ENCODE assay signal across 8 mouse cellular contexts in the genomic region with DNA sequence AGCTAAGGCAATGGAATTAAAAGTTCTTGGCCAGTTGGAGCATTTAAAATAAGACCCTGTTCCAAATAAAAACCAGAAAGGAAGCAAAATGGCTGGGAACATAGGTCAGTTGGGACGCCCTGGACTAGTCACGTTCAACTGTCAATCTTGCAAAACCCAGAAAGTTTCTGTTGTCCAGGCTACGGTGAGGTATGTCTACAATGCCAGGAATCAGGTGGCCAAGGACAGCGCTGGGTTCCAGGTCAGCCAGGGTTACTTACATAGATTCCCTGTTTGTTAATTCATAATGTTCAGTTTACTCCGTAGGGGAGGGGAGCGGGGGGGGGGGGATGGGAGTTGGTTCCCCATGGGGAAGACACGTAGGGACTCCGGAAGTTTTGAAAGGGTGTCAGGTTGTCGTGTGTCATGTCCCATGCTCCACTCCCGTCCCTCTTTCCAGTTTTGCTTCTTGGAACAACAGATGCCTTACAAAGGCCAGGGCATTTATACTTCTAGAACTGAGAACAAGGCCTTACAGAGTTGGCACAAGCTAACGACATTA. TPM values are rescaled to one million over a fixed set of nuclear protein-coding genes. Genes with fewer than 3 reads are reported as not detected.
DNase-seq lines count a peak whose midpoint lies in the region; ATAC-seq and TF ChIP-seq lines count a peak whose summit lies in the region.

No protein-coding gene starts in this region.

- peak overlapping the region; percentile 74 for H3K4me3 ChIP-seq in lung, embryonic 15.5 days
- peak overlapping the region; percentile 78 for H3K4me3 ChIP-seq in embryonic facial prominence, embryonic 13.5 days
- peak overlapping the region; percentile 91 for H3K4me3 ChIP-seq in limb, embryonic 14.5 days (replicated peaks; ENCODE audit: low read length)
- H3K4me3 ChIP-seq in small intestine, adult 2 months (ENCODE audit: low read depth, low read length) = no peak overlapping the region

- peak overlapping the region; percentile 77 for H3K4me2 ChIP-seq in lung, embryonic 15.5 days
- peak overlapping the region; percentile 75 for H3K4me2 ChIP-seq in embryonic facial prominence, embryonic 13.5 days
- peak overlapping the region; percentile 75 for H3K4me2 ChIP-seq in limb, embryonic 14.5 days (replicated peaks; ENCODE audit: low read depth, low read length, severe bottlenecking)

- H3K36me3 ChIP-seq in lung, embryonic 15.5 days = no peaks in the 10 kb centered on the region
- 0 out of 2 replicates have a peak, but pooled peaks cover 3% of the 10 kb centered on the region for H3K36me3 ChIP-seq in embryonic facial prominence, embryonic 13.5 days
- H3K36me3 ChIP-seq in limb, embryonic 14.5 days (ENCODE audit: control insufficient read depth, insufficient read depth, low read length) = no peaks in the 10 kb centered on the region
- H3K36me3 ChIP-seq in small intestine, adult 2 months (ENCODE audit: control insufficient read depth, insufficient read depth, low read length) = no peaks in the 10 kb centered on the region

- TF ChIP-seq POLR2A in limb, embryonic 14.5 days (IDR thresholded peaks at IDR 0.05; ENCODE audit: borderline replicate concordance, extremely low read depth, insufficient read depth, insufficient read length) = no peak
- no peak for TF ChIP-seq POLR2A in small intestine, adult 2 months (IDR thresholded peaks at IDR 0.05; ENCODE audit: low read depth, low read length)

- peak overlapping the region; percentile 87; the same call in 1 of the 2 replicates for H3K27ac ChIP-seq in lung, embryonic 15.5 days
- peak overlapping the region; percentile 88 for H3K27ac ChIP-seq in embryonic facial prominence, embryonic 13.5 days
- H3K27ac ChIP-seq in limb, embryonic 14.5 days (replicated peaks; ENCODE audit: low read depth, low read length) = no peak overlapping the region
- peak overlapping the region; percentile 20 for H3K27ac ChIP-seq in small intestine, adult 2 months (ENCODE audit: insufficient read depth, low read depth, low read length)

- no peak for TF ChIP-seq CTCF in small intestine, adult 2 months (IDR thresholded peaks at IDR 0.05; ENCODE audit: extremely low read depth, insufficient read length, insufficient replicate concordance, low read depth, low read length)

- no peaks in the 10 kb centered on the region for H3K27me3 ChIP-seq in lung, embryonic 15.5 days
- H3K27me3 ChIP-seq in embryonic facial prominence, embryonic 13.5 days = no peaks in the 10 kb centered on the region
- H3K27me3 ChIP-seq in limb, embryonic 14.5 days (ENCODE audit: control insufficient read depth, insufficient read depth, low read length) = no peaks in the 10 kb centered on the region
- H3K27me3 ChIP-seq in small intestine, adult 2 months (ENCODE audit: control insufficient read depth, insufficient read depth, low read length) = no peaks in the 10 kb centered on the region

- ATAC-seq in lung, embryonic 15.5 days (ENCODE audit: borderline replicate concordance, extremely low read depth, low FRiP score, low TSS enrichment) = 0 out of 2 replicates have a peak, but pooled peaks have one; percentile 3
- no peak for ATAC-seq in embryonic facial prominence, embryonic 13.5 days (ENCODE audit: insufficient number of reproducible peaks, insufficient read depth, low FRiP score, low TSS enrichment, low read depth)
- ATAC-seq in limb, embryonic 14.5 days (ENCODE audit: low FRiP score, low read depth) = no peak

- WGBS in lung, embryonic 15.5 days = 27% methylated on average over 11 of the region's 11 CpGs
- 26% methylated on average over 11 of the region's 11 CpGs for WGBS in embryonic facial prominence, embryonic 13.5 days
- 37% methylated on average over 11 of the region's 11 CpGs for WGBS in limb, embryonic 14.5 days
- 17% methylated on average over 11 of the region's 11 CpGs for WGBS in small intestine, adult 2 months

- H3K4me1 ChIP-seq in lung, embryonic 15.5 days = peaks cover 9% of the 10 kb centered on the region; the same call in 1 of the 2 replicates
- H3K4me1 ChIP-seq in embryonic facial prominence, embryonic 13.5 days = peaks cover 9% of the 10 kb centered on the region
- H3K4me1 ChIP-seq in limb, embryonic 14.5 days (ENCODE audit: control insufficient read depth, insufficient read depth, low read length) = peaks cover 11% of the 10 kb centered on the region
- peaks cover 9% of the 10 kb centered on the region; the same call in 1 of the 2 replicates for H3K4me1 ChIP-seq in small intestine, adult 2 months (ENCODE audit: control insufficient read depth, insufficient read depth, insufficient read length, low read length)

- no peaks in the 10 kb centered on the region for H3K9me3 ChIP-seq in lung, embryonic 15.5 days
- H3K9me3 ChIP-seq in embryonic facial prominence, embryonic 13.5 days = no peaks in the 10 kb centered on the region
- H3K9me3 ChIP-seq in limb, embryonic 14.5 days (ENCODE audit: control insufficient read depth, low read length) = no peaks in the 10 kb centered on the region

- no peak for DNase-seq in lung, postnatal 4 days
- no peak for DNase-seq in limb, embryonic 14.5 days (ENCODE audit: low spot score)
- DNase-seq in urinary bladder, postnatal 14 days (ENCODE audit: low spot score) = no peak
- no peak for DNase-seq in urinary bladder, postnatal 4 days (ENCODE audit: low spot score in 2 of 2)
- DNase-seq in right cerebral cortex, adult 2 months (ENCODE audit: low spot score in 2 of 2) = no peak

- peak overlapping the region; percentile 86 for H3K9ac ChIP-seq in lung, embryonic 15.5 days
- H3K9ac ChIP-seq in embryonic facial prominence, embryonic 13.5 days = peak overlapping the region; percentile 91; the same call in 1 of the 2 replicates
- H3K9ac ChIP-seq in limb, embryonic 14.5 days (ENCODE audit: low read depth, low read length, severe bottlenecking) = peak overlapping the region; percentile 83

RNA-seq across cellular contexts. Expression of a gene that starts 0.7 kb away (rescaled TPM):
- 50.4 and 54.0 TPM in 2 replicates for polyA plus RNA-seq in lung, embryonic 15.5 days (2015; fragmentation: Nextera tagmentation; extraction: Ambion mirVana)
- 158 and 211 TPM in 2 replicates for polyA plus RNA-seq in embryonic facial prominence, embryonic 13.5 days (2015; fragmentation: Nextera tagmentation; extraction: Ambion mirVana)
- 315 and 409 TPM in 2 replicates for polyA plus RNA-seq in limb, embryonic 14.5 days (2012; rRNA removed)
- polyA plus RNA-seq in limb, embryonic 14.5 days (2014; fragmentation: Nextera tagmentation; extraction: Ambion mirVana) = 153 and 200 TPM in 2 replicates
- polyA plus RNA-seq in small intestine, adult 2 months (2012; rRNA removed) = 23.6 and 56.9 TPM in 2 replicates

RNA-seq across cellular contexts. Expression of a gene that starts 10.6 kb away (rescaled TPM):
- polyA plus RNA-seq in lung, embryonic 15.5 days (2015; fragmentation: Nextera tagmentation; extraction: Ambion mirVana) = 78.2 and 79.7 TPM in 2 replicates
- 96.8 and 106 TPM in 2 replicates for polyA plus RNA-seq in embryonic facial prominence, embryonic 13.5 days (2015; fragmentation: Nextera tagmentation; extraction: Ambion mirVana)
- 92.5 and 99.8 TPM in 2 replicates for polyA plus RNA-seq in limb, embryonic 14.5 days (2012; rRNA removed)
- polyA plus RNA-seq in limb, embryonic 14.5 days (2014; fragmentation: Nextera tagmentation; extraction: Ambion mirVana) = 51.8 and 57.2 TPM in 2 replicates
- polyA plus RNA-seq in small intestine, adult 2 months (2012; rRNA removed) = 9.2 and 11.7 TPM in 2 replicates

RNA-seq across cellular contexts. Expression of a gene that starts 32.5 kb away (rescaled TPM):
- 14.0 and 17.4 TPM in 2 replicates for polyA plus RNA-seq in lung, embryonic 15.5 days (2015; fragmentation: Nextera tagmentation; extraction: Ambion mirVana)
- polyA plus RNA-seq in embryonic facial prominence, embryonic 13.5 days (2015; fragmentation: Nextera tagmentation; extraction: Ambion mirVana) = 21.8 and 25.0 TPM in 2 replicates
- polyA plus RNA-seq in limb, embryonic 14.5 days (2012; rRNA removed) = 9.6 and 11.0 TPM in 2 replicates
- 15.0 and 17.0 TPM in 2 replicates for polyA plus RNA-seq in limb, embryonic 14.5 days (2014; fragmentation: Nextera tagmentation; extraction: Ambion mirVana)
- polyA plus RNA-seq in small intestine, adult 2 months (2012; rRNA removed) = 9.7 and 37.7 TPM in 2 replicates
